Mouse (Mus musculus) olfactory bulb, adult 2 months (tissue): Measurements from ENCODE around the gene Srsf10. TPM values are rescaled to one million over a fixed set of nuclear protein-coding genes. Genes with fewer than 3 reads are reported as not detected.

Experiments
- H3K27ac ChIP-seq: fragments of 200-500 bp; 2 replicates; pipeline ENCODE4 v1.5.1; 2012; ENCODE audit warnings: low read depth, low read length; ENCODE audit not compliant: insufficient read depth
- H3K4me1 ChIP-seq: fragments of 200-500 bp; 2 replicates; pipeline ENCODE4 v1.6.1; 2012; ENCODE audit warnings: low read length; ENCODE audit not compliant: control insufficient read depth, insufficient read depth
- H3K4me3 ChIP-seq: fragments of 200-500 bp; 2 replicates; pipeline ENCODE4 v1.5.1; 2012; ENCODE audit warnings: mild to moderate bottlenecking, low read depth, low read length, moderate library complexity; ENCODE audit not compliant: insufficient read depth
- CTCF ChIP-seq: fragments of 200-500 bp; IDR thresholded peaks from 2 replicates; pipeline ENCODE4 v1.5.1; 2012; ENCODE audit warnings: low read depth, mild to moderate bottlenecking, low read length, moderate library complexity; ENCODE audit not compliant: insufficient read depth
- POLR2A ChIP-seq: fragments of 200-500 bp; IDR thresholded peaks from 2 replicates; pipeline ENCODE4 v1.6.1; 2012; ENCODE audit warnings: mild to moderate bottlenecking, low read depth, low read length, moderate library complexity; ENCODE audit not compliant: insufficient read depth
- WGBS: fragments of 180-500 bp; shearing (Covaris S2); methylation state at CpG from one replicate; pipeline ENCODE4 v1.1.7; 2018; 5-methylcytosine and 5-hydroxymethylcytosine counted together
- polyA plus RNA-seq: library from polyadenylated mRNA; stranded (reverse); fragments of >200 nt; gene quantifications from 2 replicates; pipeline ENCODE4 v1.2.4, GENCODE M21; 2012; ENCODE audit warnings: low replicate concordance; ENCODE audit not compliant: missing spikeins, insufficient read depth, insufficient read length

Srsf10 gene
- polyA plus RNA-seq, 1 experiment, result not detected

- peaks cover 17% of the 10 kb centered on the region for H3K4me1 ChIP-seq
- 86% methylated on average over 9 of the region's 9 CpGs for WGBS
- no peak overlapping the region for H3K27ac ChIP-seq
- TF ChIP-seq POLR2A (no peak), CTCF (no peak)
- no peak overlapping the region for H3K4me3 ChIP-seq
Observed at GRCm38 (mm10) chr4:135851942-135852341, 3.6 kb upstream of the Srsf10 start.

- no peak overlapping the region for H3K4me3 ChIP-seq
- TF ChIP-seq POLR2A (no peak), CTCF (no peak)
- 86% methylated on average over 14 of the region's 14 CpGs for WGBS
- peaks cover 14% of the 10 kb centered on the region for H3K4me1 ChIP-seq
- no peak overlapping the region for H3K27ac ChIP-seq
Observed at GRCm38 (mm10) chr4:135853987-135854546, 1.5 kb upstream of the Srsf10 start.

GRCm38 (mm10) chr4:135854630-135855029 lies 917 bp upstream of the Srsf10 start:
- Histone ChIP-seq H3K4me3 (no peak overlapping the region; the same call in 1 of the 2 replicates), H3K27ac (peak overlapping the region; percentile 100), H3K4me1 (peaks cover 14% of the 10 kb centered on the region)
- 66% methylated on average over 11 of the region's 11 CpGs for WGBS
- TF ChIP-seq CTCF, result no peak
- no peak for TF ChIP-seq POLR2A

- Histone ChIP-seq H3K4me1 (peaks cover 14% of the 10 kb centered on the region), H3K4me3 (peak overlapping the region; percentile 95), H3K27ac (peak overlapping the region; percentile 100)
- no peak for TF ChIP-seq CTCF
- TF ChIP-seq POLR2A, result no peak
- WGBS, result under 1% methylated on average over 6 of the region's 6 CpGs
Observed at GRCm38 (mm10) chr4:135855080-135855479, 467 bp upstream of the Srsf10 start.

- Histone ChIP-seq H3K4me3 (peak overlapping the region; percentile 91), H3K27ac (peak overlapping the region; percentile 96), H3K4me1 (peaks cover 7% of the 10 kb centered on the region)
- no peak for TF ChIP-seq CTCF
- TF ChIP-seq POLR2A, result no peak
- under 1% methylated on average over 90 of the region's 91 CpGs for WGBS
Observed at GRCm38 (mm10) chr4:135856223-135857091, 910 bp downstream of the Srsf10 start.

- TF ChIP-seq CTCF, result no peak
- TF ChIP-seq POLR2A, result no peak
- Histone ChIP-seq H3K4me3 (no peak overlapping the region), H3K27ac (no peak overlapping the region), H3K4me1 (peaks cover 7% of the 10 kb centered on the region)
- 2% methylated on average over 7 of the region's 7 CpGs for WGBS
Observed at GRCm38 (mm10) chr4:135857597-135858186, 2.1 kb downstream of the Srsf10 start.

- TF ChIP-seq POLR2A, result no peak
- no peak for TF ChIP-seq CTCF
- Histone ChIP-seq H3K4me3 (no peak overlapping the region), H3K4me1 (no peaks in the 10 kb centered on the region), H3K27ac (no peak overlapping the region)
- 34% methylated on average over 2 of the region's 2 CpGs for WGBS
Observed at GRCm38 (mm10) chr4:135868996-135869395, 13.4 kb downstream of the Srsf10 start.

- no peak for TF ChIP-seq POLR2A
- no peak for TF ChIP-seq CTCF
- no peak overlapping the region for H3K27ac ChIP-seq
- no peak overlapping the region for H3K4me3 ChIP-seq
- peaks cover 5% of the 10 kb centered on the region for H3K4me1 ChIP-seq
- WGBS, result 8% methylated on average over 2 of the region's 2 CpGs
Observed at GRCm38 (mm10) chr4:135870227-135871023, 14.9 kb downstream of the Srsf10 start.
